Mouse (Mus musculus) urinary bladder, postnatal 36 days (tissue): ENCODE data around the gene Gm49395.

Source experiments
- DNase-seq, 2 experiments: peaks; one replicate each; pipeline ENCODE4 v3.0.0; 2022; ENCODE audit warnings: low spot score in 2 of 2, mixed read lengths in 1 of 2

Gm49395 gene

GRCm38 (mm10) chr13:115099381-115099780, 2.3 kb downstream of the Gm49395 start:
- no peak for DNase-seq

DNA sequence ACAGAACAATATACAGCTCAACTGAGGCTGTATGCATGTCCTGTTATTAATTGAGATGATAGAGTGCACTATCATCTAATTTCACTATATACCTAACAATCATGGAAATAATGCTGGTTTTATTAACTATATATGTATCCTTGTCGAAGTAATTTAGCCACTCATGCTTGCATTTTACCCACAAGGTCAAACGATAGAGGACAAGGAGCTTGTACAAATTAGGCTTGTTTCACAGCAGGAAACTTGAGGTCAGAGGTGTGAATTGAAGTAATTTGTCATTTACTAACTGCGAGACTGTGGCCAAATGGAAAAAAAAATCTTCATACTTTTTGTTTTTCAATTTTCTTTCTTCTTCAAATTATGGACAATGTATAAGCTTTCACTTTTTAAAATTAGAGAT, 3.5 kb downstream of the Gm49395 start:
- no peak for DNase-seq

DNA sequence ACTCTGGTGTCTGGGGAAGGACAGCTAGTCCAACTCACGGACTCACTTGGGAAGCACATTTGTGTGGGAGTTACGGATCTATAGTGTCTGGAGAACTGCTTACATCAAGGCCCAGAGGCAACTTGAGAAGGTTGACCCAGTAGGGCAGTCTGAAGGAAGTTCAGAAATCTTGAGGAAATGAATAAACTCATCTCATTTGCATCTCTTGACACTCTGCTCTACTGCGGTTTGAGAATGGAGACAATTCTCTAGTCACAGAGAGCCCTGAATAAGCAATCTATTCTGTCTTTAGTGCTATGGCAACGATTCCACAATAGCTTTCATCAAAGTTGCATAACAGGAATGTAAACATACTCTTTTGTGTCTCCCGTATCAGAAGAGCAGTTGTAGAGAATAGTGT, 4.8 kb downstream of the Gm49395 start:
- DNase-seq, result no peak

DNA sequence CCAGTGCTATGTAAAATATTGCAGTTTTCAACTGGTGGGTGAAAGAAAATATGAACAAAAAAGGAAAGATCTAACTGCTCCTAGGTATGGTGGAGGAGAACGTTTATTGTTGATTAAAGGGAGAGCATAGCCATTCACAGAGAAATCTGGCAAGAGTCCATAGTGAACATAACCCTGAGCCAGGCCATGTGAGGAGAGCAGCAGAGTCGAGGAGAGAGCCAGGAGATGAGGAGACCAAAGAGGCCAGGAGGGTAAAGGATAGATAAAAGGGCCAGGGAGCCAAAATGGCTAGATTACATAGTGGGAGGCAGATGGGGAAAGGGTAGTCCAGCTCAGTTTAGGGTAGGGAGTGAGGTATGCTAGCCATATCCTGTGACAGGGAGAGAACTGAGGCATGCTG, 5.5 kb downstream of the Gm49395 start:
- DNase-seq, result no peak

- no peak for DNase-seq
Observed at GRCm38 (mm10) chr13:115095392-115095791, 6.3 kb downstream of the Gm49395 start.

DNA sequence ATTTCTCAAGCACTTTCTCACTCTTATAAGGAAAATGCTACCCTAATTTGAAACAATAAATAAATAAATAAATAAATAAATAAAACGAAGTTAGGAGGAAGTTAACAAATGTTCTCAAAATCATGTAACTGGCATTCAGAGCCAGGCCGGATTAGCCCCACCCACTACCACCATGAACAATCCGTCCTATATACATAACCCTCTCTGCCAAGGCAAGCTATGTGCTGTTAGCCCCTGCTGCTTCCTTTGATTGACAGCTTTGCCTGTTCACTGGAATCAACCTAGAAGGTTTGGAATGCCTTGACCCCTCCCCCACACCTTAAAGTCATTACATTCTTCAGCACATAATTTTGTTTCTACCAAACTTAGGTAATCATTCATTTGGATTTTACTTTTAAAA, 10.2 kb downstream of the Gm49395 start:
- no peak for DNase-seq

GRCm38 (mm10) chr13:115090977-115091445, 10.7 kb downstream of the Gm49395 start:
- DNase-seq, result no peak

DNA sequence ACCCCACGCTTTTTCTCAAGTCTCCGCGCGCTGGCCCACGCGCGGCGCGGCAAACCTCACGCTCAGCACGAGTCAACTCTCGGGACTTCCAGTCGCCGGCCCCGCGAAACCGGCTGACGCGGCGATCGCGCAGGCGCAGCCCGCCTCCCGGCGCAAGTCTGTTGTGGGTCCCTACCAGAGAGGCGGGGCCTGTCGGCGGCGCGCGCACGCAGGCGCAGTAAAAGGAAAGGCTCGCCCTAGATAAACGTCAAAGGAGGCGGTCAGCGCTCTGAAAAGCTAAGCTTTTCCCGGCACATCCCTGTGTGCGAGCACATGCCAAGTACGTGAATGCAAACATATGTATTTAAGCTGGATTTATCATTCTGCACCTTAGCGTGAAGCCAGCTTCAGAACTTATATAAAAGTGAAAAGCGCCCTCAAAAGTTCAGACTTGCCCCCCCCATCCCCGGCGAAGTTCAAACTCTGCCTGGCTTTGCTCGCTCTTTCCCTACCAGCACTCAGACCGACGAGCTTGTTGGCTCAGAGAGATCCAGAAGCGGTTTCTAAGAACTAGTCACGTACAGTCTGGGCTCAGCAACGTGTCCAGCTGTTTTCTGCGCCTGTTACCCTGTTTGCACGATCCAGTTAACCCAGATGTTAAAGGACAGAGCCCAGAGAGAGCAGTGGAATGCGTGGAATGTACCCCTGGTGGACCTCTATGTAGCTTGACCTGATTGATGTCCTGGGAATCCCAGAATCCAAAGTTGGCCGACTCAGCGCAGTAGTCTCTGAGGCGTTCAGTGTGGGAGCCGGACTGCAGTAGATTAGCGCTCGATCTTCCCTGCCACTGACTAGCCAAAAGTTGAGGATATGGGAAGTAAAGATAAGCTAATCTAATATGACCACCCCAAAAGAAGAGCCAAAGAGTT, 11.4 kb downstream of the Gm49395 start, which contains the start of gene Pelo:
TSS of gene Pelo (minus strand) at position 118 of the 908 bp plus-strand sequence.
- peak; percentile 94 to 96 for DNase-seq

GRCm38 (mm10) chr13:115089395-115090025, 12.2 kb downstream of the Gm49395 start:
- peak in 1 of 2 experiments; percentile 21 for DNase-seq

- DNase-seq, result no peak
Observed at GRCm38 (mm10) chr13:115089020-115089394, 12.7 kb downstream of the Gm49395 start.

GRCm38 (mm10) chr13:115085974-115086373, 15.7 kb downstream of the Gm49395 start:
- no peak for DNase-seq

DNA sequence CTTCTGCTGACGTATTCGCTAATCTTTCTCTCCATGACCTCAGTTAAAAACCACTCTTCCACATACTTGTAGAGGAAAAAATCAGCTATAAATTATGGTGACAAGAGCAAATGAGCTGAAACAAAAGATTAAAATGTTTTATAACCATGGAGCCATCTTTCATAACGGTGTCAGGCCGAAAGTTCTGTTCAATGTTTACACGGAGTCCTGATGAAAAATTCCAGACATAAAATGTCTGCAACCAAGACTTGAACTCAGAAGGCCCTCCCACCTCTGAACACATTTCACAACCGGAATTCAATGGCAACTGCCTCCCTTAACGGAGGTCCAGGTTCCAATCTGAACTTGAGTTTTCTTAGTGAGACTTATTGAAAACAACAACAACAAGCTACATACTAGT, 19.4 kb downstream of the Gm49395 start:
- no peak for DNase-seq

DNA sequence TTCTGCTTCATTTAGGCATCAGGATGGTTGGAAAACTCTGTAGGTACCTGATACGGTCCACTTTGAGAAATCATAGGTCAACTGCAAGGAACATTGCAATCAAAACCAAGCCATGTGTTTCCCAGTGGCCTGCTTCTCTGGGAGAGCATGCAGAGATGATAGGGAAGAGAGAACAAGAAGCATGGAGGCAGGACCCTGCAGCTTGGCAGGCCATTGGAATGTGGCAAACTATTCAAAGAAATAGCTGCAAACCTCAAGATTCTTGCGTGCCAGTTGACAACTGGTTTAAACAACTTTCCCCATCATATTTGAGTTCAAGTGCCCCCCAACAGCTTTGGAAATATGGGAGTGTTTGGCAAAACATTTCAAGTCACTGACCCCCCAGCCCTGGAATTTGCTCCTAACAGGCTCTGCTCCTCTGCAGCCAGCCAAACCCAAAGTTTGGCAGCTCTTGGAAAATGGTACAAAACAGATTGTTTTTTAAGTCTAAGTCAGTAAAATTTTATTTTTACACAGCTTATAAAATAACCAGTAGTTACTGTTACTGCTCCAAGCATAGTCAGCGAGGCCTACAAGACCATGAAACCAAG, 21.6 kb downstream of the Gm49395 start:
- no peak for DNase-seq

GRCm38 (mm10) chr13:115078997-115079685, 22.6 kb downstream of the Gm49395 start:
- no peak for DNase-seq

- no peak for DNase-seq
Observed at GRCm38 (mm10) chr13:115077346-115078134, 24.2 kb downstream of the Gm49395 start.

DNA sequence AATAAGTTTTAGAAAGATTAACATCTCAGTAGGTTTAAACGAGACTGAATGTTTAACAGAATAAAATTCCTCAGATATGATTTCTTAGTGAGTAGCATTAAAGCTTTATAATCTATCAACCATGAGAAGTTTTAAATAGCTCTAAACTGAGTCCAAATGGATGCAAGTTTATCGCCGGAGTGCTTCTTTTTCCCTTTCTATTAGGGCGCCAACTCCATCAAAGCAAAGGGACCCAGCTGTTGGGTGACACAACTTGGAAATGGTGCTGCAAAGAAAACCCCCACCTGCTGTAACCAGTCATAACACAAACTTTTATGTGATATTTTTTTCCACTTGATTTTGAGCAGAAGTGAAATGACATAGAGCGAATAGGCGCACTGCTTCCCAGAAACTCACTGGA, 29.3 kb downstream of the Gm49395 start:
- no peak for DNase-seq

DNA sequence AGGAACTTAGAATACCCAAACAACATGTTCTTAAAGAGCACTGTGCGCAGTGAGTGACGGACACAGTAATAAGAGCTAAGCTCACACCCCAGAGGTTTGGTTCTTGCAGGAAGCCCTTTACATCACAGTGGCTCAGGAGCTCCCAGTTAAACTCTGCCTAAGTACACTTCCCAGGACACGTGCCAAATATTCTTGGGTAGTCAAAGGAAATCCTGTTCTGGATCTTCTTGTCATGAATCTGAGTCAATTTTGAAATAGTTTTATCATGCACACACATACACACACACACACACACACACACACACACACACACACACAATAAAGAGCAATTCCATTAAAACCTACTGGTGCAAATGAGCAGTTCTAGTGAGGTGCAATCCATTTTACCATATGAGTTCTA, 30.3 kb downstream of the Gm49395 start:
- no peak for DNase-seq

DNA sequence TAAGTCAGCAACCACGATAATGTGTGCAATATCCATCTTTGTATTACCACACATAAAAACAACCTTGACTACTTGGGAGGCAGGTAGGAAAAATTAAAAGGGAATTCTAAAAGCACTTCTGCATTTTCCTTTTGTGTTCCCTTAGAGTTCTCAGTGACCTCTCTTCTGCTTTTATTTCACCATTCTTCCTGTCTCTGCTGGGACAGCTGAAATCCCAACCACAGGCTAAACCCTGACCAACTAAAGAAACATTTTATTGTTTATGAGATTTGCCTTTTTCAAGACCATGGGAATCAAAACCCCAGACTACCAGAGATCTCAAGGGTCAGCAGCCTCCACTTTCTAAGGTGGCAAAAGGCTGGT, 33.8 kb downstream of the Gm49395 start:
- no peak for DNase-seq

DNA sequence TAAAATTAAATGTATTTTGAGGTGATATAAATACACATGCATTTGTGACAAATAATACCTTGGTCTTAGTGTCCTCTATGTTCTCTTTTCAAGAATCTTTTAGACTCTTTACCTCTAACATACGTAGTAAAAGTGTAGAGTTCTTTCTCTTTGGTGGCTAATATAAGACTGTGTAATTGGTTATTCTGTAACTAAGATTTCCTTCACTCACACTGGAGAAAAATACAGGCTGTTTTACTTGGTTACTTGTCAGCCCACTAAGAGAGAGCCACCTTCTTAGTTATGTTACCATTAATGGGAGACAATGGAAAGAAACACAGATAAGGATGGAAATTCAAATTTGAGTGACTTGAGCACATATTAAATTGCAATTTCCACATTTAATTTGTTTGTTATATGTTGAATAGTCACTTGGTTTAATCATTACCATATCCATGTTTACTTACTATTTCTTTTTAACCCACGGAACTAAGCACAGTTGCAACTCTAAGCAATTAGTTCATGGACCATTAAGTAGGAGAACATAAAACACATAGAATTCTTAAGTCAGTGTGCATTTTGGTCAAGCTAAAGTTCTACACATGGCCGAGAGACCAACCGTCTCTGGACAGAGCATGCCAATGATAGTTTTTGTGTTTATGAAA, 34.3 kb downstream of the Gm49395 start:
- DNase-seq, result no peak

DNA sequence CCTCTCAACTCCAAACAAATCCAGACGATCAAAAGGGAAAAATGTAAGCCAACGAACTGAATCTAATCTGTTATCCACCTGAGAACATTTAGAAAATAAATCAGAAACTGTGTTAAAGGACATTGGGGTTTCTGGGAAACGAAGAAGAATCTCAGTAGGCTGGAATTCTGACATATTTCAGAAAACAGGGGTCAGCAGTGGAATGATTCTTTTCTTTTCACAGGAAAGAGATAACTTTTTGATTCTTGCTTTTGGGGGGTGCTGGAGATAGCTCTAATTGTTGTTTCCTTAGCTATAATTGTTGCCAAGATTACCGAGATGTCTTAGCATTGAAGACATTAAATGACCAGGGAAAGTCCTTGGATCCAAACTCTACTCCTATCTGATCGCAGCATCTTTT, 44.2 kb downstream of the Gm49395 start:
- no peak for DNase-seq

DNA sequence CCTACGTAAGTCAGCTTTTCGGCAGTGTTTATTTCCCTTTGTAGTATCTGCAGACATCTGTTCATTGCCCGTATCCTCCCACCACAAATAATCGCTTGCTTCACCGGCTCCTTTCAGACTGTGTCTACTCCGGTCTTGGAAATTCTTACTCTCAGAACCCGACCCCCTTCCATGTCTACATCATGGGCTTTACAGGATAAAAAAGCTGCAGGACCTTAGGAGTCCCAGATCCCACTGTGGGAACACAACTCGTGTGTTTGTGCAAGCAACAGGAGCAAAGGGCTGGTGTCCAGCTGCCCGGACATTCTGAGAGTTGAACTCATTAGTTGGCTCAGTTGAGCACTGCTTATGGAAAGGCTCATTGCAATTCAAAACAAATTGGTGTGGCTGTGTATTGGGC, 46.9 kb downstream of the Gm49395 start:
- DNase-seq, result no peak
